Mouse (Mus musculus) small intestine, adult 2 months (tissue): ENCODE data around the gene Aff1. TPM values are rescaled to one million over a fixed set of nuclear protein-coding genes. Genes with fewer than 3 reads are reported as not detected.

Source experiments
- H3K27ac ChIP-seq: fragments of 200-500 bp; 2 replicates; pipeline ENCODE4 v1.5.1; 2012; ENCODE audit warnings: low read depth, low read length, control low read depth, inconsistent platforms; ENCODE audit not compliant: insufficient read depth
- H3K27me3 ChIP-seq: fragments of 200-500 bp; 2 replicates; pipeline ENCODE4 v1.6.1; 2012; ENCODE audit warnings: mild to moderate bottlenecking, moderate library complexity, low read length, inconsistent platforms; ENCODE audit not compliant: control insufficient read depth, insufficient read depth
- H3K36me3 ChIP-seq: fragments of 200-500 bp; 2 replicates; pipeline ENCODE4 v1.6.1; 2012; ENCODE audit warnings: mild to moderate bottlenecking, low read length, control low read depth, inconsistent platforms; ENCODE audit not compliant: control insufficient read depth, insufficient read depth
- H3K4me1 ChIP-seq: fragments of 200-500 bp; 2 replicates; pipeline ENCODE4 v1.6.1; 2012; ENCODE audit warnings: low read length, inconsistent platforms, mixed read lengths; ENCODE audit not compliant: control insufficient read depth, insufficient read depth, insufficient read length
- H3K4me3 ChIP-seq: fragments of 200-500 bp; 2 replicates; pipeline ENCODE4 v1.5.1; 2012; ENCODE audit warnings: low read depth, mild to moderate bottlenecking, control low read depth, inconsistent platforms, low read length, moderate library complexity
- CTCF ChIP-seq: fragments of 200-500 bp; IDR thresholded peaks from 2 replicates; pipeline ENCODE4 v1.5.1; 2012; ENCODE audit warnings: low read depth, mild to moderate bottlenecking, control low read depth, inconsistent platforms, low read length, moderate library complexity, mixed read lengths; ENCODE audit not compliant: insufficient replicate concordance, insufficient read length; ENCODE audit errors: extremely low read depth
- POLR2A ChIP-seq: fragments of 200-500 bp; IDR thresholded peaks from 2 replicates; pipeline ENCODE4 v1.6.1; 2012; ENCODE audit warnings: low read depth, mild to moderate bottlenecking, control low read depth, inconsistent platforms, low read length, moderate library complexity
- WGBS: fragments of 180-500 bp; shearing (Covaris S2); methylation state at CpG from one replicate; pipeline ENCODE4 v1.1.7; 2018; 5-methylcytosine and 5-hydroxymethylcytosine counted together
- polyA plus RNA-seq: library from polyadenylated mRNA; depleted of rRNA; stranded (reverse); fragments of >200 nt; gene quantifications from 2 replicates; pipeline ENCODE4 v1.2.3, GENCODE M21; 2012

Aff1 gene
- polyA plus RNA-seq, 1 experiment = 16.7 TPM

DNA sequence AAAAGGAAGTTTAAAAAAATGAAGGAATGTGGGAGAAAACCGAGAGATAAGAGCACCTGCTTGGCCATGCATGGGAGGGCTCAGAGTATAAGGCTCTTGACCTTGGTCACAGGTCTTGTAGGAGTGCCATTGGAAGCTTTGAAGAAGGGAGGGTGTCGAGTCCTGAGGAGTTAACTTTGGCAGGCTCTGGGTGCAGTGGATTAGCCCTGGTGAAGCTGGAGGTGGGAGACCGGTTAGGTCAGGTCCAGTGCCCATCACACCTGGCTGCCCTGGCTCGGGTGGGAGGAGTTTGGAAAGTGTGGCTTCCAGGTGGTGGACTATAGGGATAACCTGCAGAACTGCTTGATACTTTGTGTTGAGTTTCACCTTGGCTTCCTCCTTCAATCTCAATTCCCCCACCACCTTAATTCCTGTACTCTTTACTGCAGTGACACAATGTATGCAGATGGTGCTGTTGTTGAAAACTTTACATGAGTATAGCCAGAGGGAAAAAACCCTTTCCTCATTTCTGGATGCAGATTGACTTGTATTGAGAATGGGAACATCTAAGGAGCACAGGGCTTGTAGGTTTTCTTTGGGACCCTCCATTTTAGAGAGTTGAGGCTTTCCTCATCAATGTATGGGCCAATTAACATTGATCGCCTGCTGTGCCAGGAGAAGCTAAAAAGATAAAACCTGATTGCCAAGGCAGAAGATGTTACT, 43.4 kb downstream of the Aff1 start:
- H3K27me3 ChIP-seq = no peaks in the 10 kb centered on the region
- no peaks in the 10 kb centered on the region for H3K36me3 ChIP-seq
- no peak for TF ChIP-seq CTCF
- TF ChIP-seq POLR2A = no peak
- 0 out of 2 replicates have a peak overlapping the region, but pooled peaks have one; percentile 7 for H3K27ac ChIP-seq
- peaks cover 20% of the 10 kb centered on the region; the same call in 1 of the 2 replicates for H3K4me1 ChIP-seq
- H3K4me3 ChIP-seq = no peak overlapping the region
- WGBS = 37% methylated on average over 5 of the region's 5 CpGs

DNA sequence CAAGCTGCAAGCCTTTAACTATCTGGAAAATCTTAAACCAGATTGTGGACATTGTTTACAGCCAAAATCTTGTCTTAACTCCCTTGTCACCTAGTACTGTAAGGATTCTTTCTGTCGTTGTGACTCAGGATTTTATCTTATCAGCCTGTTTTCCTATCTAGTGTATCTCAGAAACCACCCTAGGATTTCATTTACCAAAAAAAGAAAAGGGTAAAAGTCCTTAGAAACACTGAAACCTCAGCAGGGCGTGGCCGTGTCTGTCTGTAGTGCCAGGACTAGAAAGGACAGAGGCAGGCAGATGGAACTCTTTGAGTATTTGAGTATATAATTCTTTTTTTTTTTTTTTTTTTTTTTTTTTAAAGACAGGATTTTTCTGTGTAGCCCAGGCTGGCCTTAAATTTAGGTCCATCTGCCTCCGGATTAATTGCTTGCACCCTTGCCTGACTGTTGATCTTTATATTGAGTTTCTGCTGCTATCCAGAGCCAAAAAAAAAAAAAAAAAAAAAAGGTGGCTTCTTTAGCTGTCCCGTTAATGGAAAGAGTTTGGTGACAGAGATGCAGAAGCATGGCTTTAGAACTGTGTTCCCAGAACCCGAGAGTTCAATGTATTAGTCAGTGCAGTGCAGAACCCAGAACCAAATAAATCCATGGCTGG, 44.5 kb downstream of the Aff1 start:
- WGBS = 33% methylated on average over 6 of the region's 6 CpGs
- H3K4me3 ChIP-seq = no peak overlapping the region
- no peaks in the 10 kb centered on the region for H3K36me3 ChIP-seq
- TF ChIP-seq POLR2A = no peak
- no peak for TF ChIP-seq CTCF
- no peaks in the 10 kb centered on the region for H3K27me3 ChIP-seq
- peaks cover 20% of the 10 kb centered on the region; the same call in 1 of the 2 replicates for H3K4me1 ChIP-seq
- H3K27ac ChIP-seq = peak overlapping the region; percentile 96

DNA sequence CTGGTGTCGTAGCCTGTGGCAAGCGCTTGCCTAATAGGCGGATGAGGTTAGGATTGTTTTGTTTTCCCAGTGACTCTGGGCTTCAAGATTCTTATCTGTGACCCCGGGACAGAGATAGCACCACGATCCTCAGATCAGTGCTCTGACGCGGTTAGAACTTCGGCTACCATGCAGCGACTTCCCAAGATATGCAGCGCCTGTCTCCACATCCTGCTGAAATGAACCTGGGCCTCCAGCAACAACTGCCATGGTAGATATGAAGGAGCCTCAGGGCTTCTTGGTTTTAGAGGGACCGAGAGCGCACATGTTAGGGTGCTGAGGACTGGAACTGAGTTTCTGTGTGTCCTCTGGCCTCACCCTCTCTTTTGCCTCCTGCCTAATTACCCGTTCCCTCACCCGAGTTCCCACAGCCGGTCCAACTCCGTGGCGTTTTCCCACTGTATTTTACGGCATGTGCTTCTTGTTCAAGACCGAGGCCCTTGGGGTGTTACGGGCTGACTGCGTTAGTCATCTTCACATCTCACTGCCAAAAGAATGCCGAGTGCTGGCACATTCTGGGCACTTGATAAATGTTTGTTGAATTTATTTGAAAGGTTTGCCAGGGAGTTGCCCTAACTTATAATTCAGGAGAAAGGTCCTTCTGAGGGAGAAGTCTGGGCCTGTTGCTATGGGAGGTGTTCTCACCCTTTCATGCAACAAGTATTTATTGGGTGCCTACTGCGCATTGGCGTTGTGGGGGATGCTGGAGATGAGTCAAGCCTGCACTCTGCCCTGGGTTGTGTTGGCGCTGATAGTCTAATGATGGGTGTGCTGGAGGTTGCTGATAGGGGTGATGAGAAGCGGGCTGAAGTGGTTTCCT, 45.3 kb downstream of the Aff1 start:
- TF ChIP-seq CTCF (0 out of 2 replicates have a peak, but pooled peaks have one; percentile 7), POLR2A (no peak; the same call in 1 of the 2 replicates)
- H3K4me3 ChIP-seq = peak overlapping the region; percentile 17
- peaks cover 23% of the 10 kb centered on the region; the same call in 1 of the 2 replicates for H3K4me1 ChIP-seq
- H3K36me3 ChIP-seq = no peaks in the 10 kb centered on the region
- peak overlapping the region; percentile 96 for H3K27ac ChIP-seq
- WGBS = 32% methylated on average over 26 of the region's 26 CpGs
- no peaks in the 10 kb centered on the region for H3K27me3 ChIP-seq

DNA sequence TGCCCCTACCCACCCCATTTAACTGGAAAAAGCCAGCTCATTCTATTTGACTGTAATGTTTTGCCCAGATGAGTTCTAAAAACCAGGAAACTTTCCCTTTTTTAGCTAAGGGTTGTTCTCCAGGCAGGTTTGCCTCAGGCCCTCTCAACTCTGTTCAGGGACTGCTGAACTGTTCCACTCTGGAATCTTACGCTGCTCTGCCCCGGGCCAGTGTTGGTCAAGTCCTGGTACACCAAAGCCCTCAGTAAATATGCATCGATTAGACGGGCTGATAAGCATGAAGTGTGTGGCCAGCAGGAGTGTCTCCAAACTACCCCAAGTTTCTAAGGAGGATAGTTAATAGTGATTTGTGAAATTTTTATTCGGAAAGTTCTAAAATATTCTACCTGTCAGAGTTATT, 46.3 kb downstream of the Aff1 start:
- H3K27ac ChIP-seq = peak overlapping the region; percentile 23; the same call in 1 of the 2 replicates
- no peaks in the 10 kb centered on the region for H3K27me3 ChIP-seq
- 56% methylated on average over 5 of the region's 5 CpGs for WGBS
- TF ChIP-seq POLR2A (no peak), CTCF (no peak)
- no peaks in the 10 kb centered on the region for H3K36me3 ChIP-seq
- H3K4me3 ChIP-seq = no peak overlapping the region
- peaks cover 27% of the 10 kb centered on the region; the same call in 1 of the 2 replicates for H3K4me1 ChIP-seq

DNA sequence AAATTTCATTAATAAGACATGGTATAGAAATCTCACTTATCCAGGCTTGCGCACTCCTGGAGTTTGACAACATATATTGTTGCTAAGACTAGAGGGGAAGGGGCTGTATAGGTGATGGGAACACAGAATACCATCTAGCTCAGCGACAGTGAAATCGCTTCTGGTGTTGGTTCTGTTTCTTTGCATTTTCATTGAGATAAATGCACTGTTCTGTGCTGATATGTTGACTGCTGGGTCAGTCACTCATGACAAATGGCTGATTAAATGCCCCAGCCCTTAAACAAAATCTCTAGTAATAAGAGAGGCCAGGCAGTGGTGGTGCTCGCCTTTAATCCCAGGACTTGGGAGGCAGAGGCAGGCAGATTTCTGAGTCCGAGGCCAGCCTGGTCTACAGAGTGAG, 47.0 kb downstream of the Aff1 start:
- H3K27me3 ChIP-seq = no peaks in the 10 kb centered on the region
- H3K4me3 ChIP-seq = no peak overlapping the region
- peaks cover 28% of the 10 kb centered on the region; the same call in 1 of the 2 replicates for H3K4me1 ChIP-seq
- 94% methylated on average over 5 of the region's 5 CpGs for WGBS
- TF ChIP-seq POLR2A = no peak
- TF ChIP-seq CTCF = no peak
- H3K27ac ChIP-seq = no peak overlapping the region
- no peaks in the 10 kb centered on the region for H3K36me3 ChIP-seq

DNA sequence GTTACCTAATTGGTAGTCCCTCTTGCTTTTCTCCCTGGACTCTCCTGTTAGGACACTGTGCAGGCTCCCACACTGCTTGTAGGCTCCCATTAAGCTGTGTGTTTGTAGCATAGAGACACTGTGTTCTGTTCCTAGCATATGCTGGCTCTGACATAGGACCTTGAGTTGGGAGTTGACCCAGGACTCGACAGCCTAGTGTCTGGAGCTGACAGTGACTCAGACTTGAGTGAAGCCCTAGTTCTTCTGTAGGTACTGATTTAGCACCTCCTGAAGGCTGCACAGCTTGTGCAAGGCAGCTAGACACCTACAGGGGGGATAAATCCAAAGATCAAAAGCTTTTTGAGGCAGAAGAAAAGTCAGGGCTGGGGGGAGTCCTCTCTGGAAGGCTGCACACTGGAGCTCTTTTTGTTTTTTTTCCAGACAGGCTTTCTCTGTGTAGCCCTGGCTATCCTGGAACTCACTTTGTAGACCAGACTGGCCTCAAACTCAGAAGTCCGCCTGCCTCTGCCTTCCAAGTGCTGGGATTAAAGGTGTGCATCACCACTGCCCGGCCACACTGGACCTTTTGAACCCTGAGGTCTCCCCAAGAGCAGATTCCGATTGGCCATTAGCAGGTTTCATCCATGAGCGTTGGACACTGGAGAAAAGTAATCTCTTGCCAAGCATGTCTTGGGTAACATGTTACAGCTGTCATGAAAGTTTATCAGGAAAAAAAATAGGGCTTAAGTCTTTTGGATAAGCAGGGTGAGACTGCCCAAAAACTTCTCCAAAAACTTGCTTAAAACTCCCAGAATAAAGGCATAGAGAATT, 48.1 kb downstream of the Aff1 start:
- Histone ChIP-seq H3K27ac (no peak overlapping the region), H3K27me3 (no peaks in the 10 kb centered on the region), H3K4me3 (no peak overlapping the region), H3K4me1 (peaks cover 31% of the 10 kb centered on the region), H3K36me3 (no peaks in the 10 kb centered on the region)
- WGBS = 72% methylated on average over 5 of the region's 5 CpGs
- TF ChIP-seq POLR2A (no peak), CTCF (no peak)
